Mouse (Mus musculus): ENCODE results near the gene Sema4b.

- TF ChIP-seq CTCF (IDR thresholded peaks at IDR 0.05; ENCODE audit: control insufficient read depth, insufficient read depth, insufficient replicate concordance, low read depth, low read length) (no peak), POLR2A (IDR thresholded peaks at IDR 0.05; ENCODE audit: control insufficient read depth, low read depth, low read length) (no peak)
Measured at GRCm38 (mm10) chr7:80241661-80242060, 55.0 kb downstream of the Sema4b start.

Measured in testis, adult 2 months (tissue).